Mouse (Mus musculus) adrenal gland (tissue): ENCODE measurements around the gene Olfr1008.
"Not testable (repeated sequence)": the region's sequence is repeated elsewhere in the genome, so short reads cannot be mapped to it uniquely, and the experiment has no call there.

Experiments
- intact Hi-C: fragments of 180-260 bp; cut with DNase I; formaldehyde crosslinking; loops from one replicate; pipeline ENCODE4 v1.15.1; 2025
- long read RNA-seq, 2 experiments: library from polyadenylated mRNA; unstranded; transcript quantifications; one replicate each; pipeline ENCODE4 v2.0.0; 2020; ENCODE audit warnings: borderline replicate concordance in 1 of 2; ENCODE audit not compliant: insufficient replicate concordance in 1 of 2

Olfr1008 gene
- long read RNA-seq, experiment 1, result 0 reads
- long read RNA-seq, experiment 2, result 0 reads

- intact Hi-C loops, result no loop called here
Observed at GRCm38 (mm10) chr2:85689131-85689530, at the start of gene Olfr1008. Gene Olfr1008 (plus strand): TSS chr2:85689431.

GRCm38 (mm10) chr2:85650604-85651003 is 38.6 kb upstream of the Olfr1008 start, which contains the start of gene Olfr1002:
Gene Olfr1002 (minus strand): TSS chr2:85650704.
- intact Hi-C loops, result no loop called here

- intact Hi-C loops, result not testable (repeated sequence)
Observed at GRCm38 (mm10) chr2:85664355-85664754, 24.9 kb upstream of the Olfr1008 start, which contains the start of gene Olfr154. Gene Olfr154 (minus strand): TSS chr2:85664455.

GRCm38 (mm10) chr2:85678667-85679066 is 10.6 kb upstream of the Olfr1008 start, which contains the start of gene Olfr1006:
Gene Olfr1006 (minus strand): TSS chr2:85678767.
- intact Hi-C loops, result no loop called here

- intact Hi-C loops, result not testable (repeated sequence)
Observed at GRCm38 (mm10) chr2:85710680-85711079, 21.4 kb downstream of the Olfr1008 start.

GRCm38 (mm10) chr2:85711159-85711558 is 21.9 kb downstream of the Olfr1008 start:
- intact Hi-C loops, result no loop called here

GRCm38 (mm10) chr2:85715119-85715518 is 25.9 kb downstream of the Olfr1008 start, which contains the start of gene Olfr1009:
Gene Olfr1009 (plus strand): TSS chr2:85715419.
- intact Hi-C loops, result no loop called here

- intact Hi-C loops, result loop anchor here (2.0 to 10.0 kb wide), 2 partner anchors 601 to 739 kb away; no protein-coding TSS in a partner anchor
Observed at GRCm38 (mm10) chr2:85725793-85726192, 36.6 kb downstream of the Olfr1008 start.
